Mouse (Mus musculus) spleen, adult 2 months (tissue): ENCODE measurements around the gene Creb5. TPM values are rescaled to one million over a fixed set of nuclear protein-coding genes. Genes with fewer than 3 reads are reported as not detected.

Experiments used
- DNase-seq, 2 experiments: peaks; one replicate each; pipeline versions ENCODE4 v3.0.0 to v3.0.0-alpha.2; 2012 to 2021; ENCODE audit warnings: low spot score in 2 of 2, low read depth in 1 of 2
- H3K27ac ChIP-seq: fragments of 200-500 bp; 2 replicates; pipeline ENCODE4 v1.5.1; 2012; ENCODE audit warnings: low read length, inconsistent platforms; ENCODE audit not compliant: insufficient read depth
- H3K27me3 ChIP-seq: fragments of 200-500 bp; 2 replicates; pipeline ENCODE4 v1.6.1; 2012; ENCODE audit warnings: mild to moderate bottlenecking, moderate library complexity, low read length, inconsistent platforms; ENCODE audit not compliant: control insufficient read depth, insufficient read depth
- H3K36me3 ChIP-seq: fragments of 200-500 bp; 2 replicates; pipeline ENCODE4 v1.6.1; 2012; ENCODE audit warnings: mild to moderate bottlenecking, low read length, inconsistent platforms; ENCODE audit not compliant: control insufficient read depth, insufficient read depth
- H3K4me1 ChIP-seq: fragments of 200-500 bp; 2 replicates; pipeline ENCODE4 v1.6.1; 2011; ENCODE audit warnings: inconsistent platforms; ENCODE audit not compliant: control insufficient read depth, insufficient read depth, insufficient read length
- H3K4me3 ChIP-seq: fragments of 200-500 bp; 2 replicates; pipeline ENCODE4 v1.5.1; 2011; ENCODE audit warnings: mild to moderate bottlenecking, inconsistent platforms; ENCODE audit not compliant: insufficient read depth, insufficient read length; ENCODE audit errors: extremely low read depth
- CTCF ChIP-seq: fragments of 200-500 bp; IDR thresholded peaks from 2 replicates; pipeline ENCODE4 v1.5.1; 2011; ENCODE audit warnings: mild to moderate bottlenecking, inconsistent platforms; ENCODE audit not compliant: insufficient read depth, insufficient read length, insufficient replicate concordance; ENCODE audit errors: extremely low read depth
- POLR2A ChIP-seq: fragments of 200-500 bp; IDR thresholded peaks from 2 replicates; pipeline ENCODE4 v1.6.1; 2011; ENCODE audit warnings: low read depth, low read length, inconsistent platforms
- WGBS: fragments of 180-500 bp; shearing (Covaris S2); methylation state at CpG from one replicate; pipeline ENCODE4 v1.1.7; 2018; 5-methylcytosine and 5-hydroxymethylcytosine counted together
- polyA plus RNA-seq: library from polyadenylated mRNA; depleted of rRNA; stranded (reverse); fragments of >200 nt; gene quantifications from 2 replicates; pipeline ENCODE4 v1.2.3, GENCODE M21; 2012

Gene Creb5
- polyA plus RNA-seq, 1 experiment: 0.37 TPM

- Histone ChIP-seq H3K27me3 (no peaks in the 10 kb centered on the region), H3K27ac (no peak overlapping the region), H3K4me1 (no peaks in the 10 kb centered on the region), H3K36me3 (no peaks in the 10 kb centered on the region), H3K4me3 (no peak overlapping the region)
- TF ChIP-seq POLR2A (no peak), CTCF (no peak)
- DNase-seq: no peak
- WGBS: 95% methylated on average over 16 of the region's 16 CpGs
These were observed 276.6 kb downstream of the Creb5 start for GRCm38 (mm10) chr6:53563546-53564185.

GRCm38 (mm10) chr6:53569436-53569835 is 282.4 kb downstream of the Creb5 start:
- Histone ChIP-seq H3K27ac (no peak overlapping the region), H3K4me3 (no peak overlapping the region), H3K27me3 (no peaks in the 10 kb centered on the region), H3K36me3 (no peaks in the 10 kb centered on the region), H3K4me1 (peaks cover 4% of the 10 kb centered on the region; the same call in 1 of the 2 replicates)
- DNase-seq: no peak
- TF ChIP-seq CTCF: no peak
- TF ChIP-seq POLR2A: no peak
- WGBS: 92% methylated on average over 3 of the region's 3 CpGs

GRCm38 (mm10) chr6:53570906-53571305 is 283.8 kb downstream of the Creb5 start:
- Histone ChIP-seq H3K27me3 (no peaks in the 10 kb centered on the region), H3K4me1 (peaks cover 4% of the 10 kb centered on the region; the same call in 1 of the 2 replicates), H3K27ac (no peak overlapping the region), H3K4me3 (no peak overlapping the region), H3K36me3 (no peaks in the 10 kb centered on the region)
- TF ChIP-seq CTCF (no peak), POLR2A (no peak)
- 90% methylated on average over 4 of the region's 4 CpGs for WGBS
- no peak for DNase-seq

- no peak overlapping the region for H3K4me3 ChIP-seq
- TF ChIP-seq POLR2A (no peak), CTCF (no peak)
- no peak for DNase-seq
- H3K36me3 ChIP-seq: no peaks in the 10 kb centered on the region
- H3K4me1 ChIP-seq: peaks cover 4% of the 10 kb centered on the region; the same call in 1 of the 2 replicates
- H3K27me3 ChIP-seq: no peaks in the 10 kb centered on the region
- 44% methylated on average over 4 of the region's 4 CpGs for WGBS
- peak overlapping the region; percentile 23; the same call in 1 of the 2 replicates for H3K27ac ChIP-seq
These were observed 284.6 kb downstream of the Creb5 start for GRCm38 (mm10) chr6:53571571-53572122.

GRCm38 (mm10) chr6:53572456-53572855 is 285.4 kb downstream of the Creb5 start:
- Histone ChIP-seq H3K4me1 (peaks cover 4% of the 10 kb centered on the region; the same call in 1 of the 2 replicates), H3K27me3 (no peaks in the 10 kb centered on the region), H3K4me3 (no peak overlapping the region), H3K36me3 (no peaks in the 10 kb centered on the region), H3K27ac (no peak overlapping the region)
- WGBS: 77% methylated on average over 4 of the region's 4 CpGs
- no peak for DNase-seq
- TF ChIP-seq CTCF (no peak), POLR2A (no peak)

GRCm38 (mm10) chr6:53572979-53573710 is 286.1 kb downstream of the Creb5 start:
- DNase-seq: peak in 1 of 2 experiments; percentile 4
- H3K4me1 ChIP-seq: peaks cover 4% of the 10 kb centered on the region; the same call in 1 of the 2 replicates
- 15% methylated on average over 16 of the region's 16 CpGs for WGBS
- H3K4me3 ChIP-seq: no peak overlapping the region
- H3K36me3 ChIP-seq: no peaks in the 10 kb centered on the region
- no peaks in the 10 kb centered on the region for H3K27me3 ChIP-seq
- H3K27ac ChIP-seq: no peak overlapping the region
- TF ChIP-seq POLR2A: no peak
- no peak for TF ChIP-seq CTCF

GRCm38 (mm10) chr6:53573711-53574065 is 286.6 kb downstream of the Creb5 start:
- no peak overlapping the region for H3K27ac ChIP-seq
- no peak for DNase-seq
- TF ChIP-seq CTCF: no peak
- TF ChIP-seq POLR2A: no peak
- H3K4me1 ChIP-seq: peaks cover 4% of the 10 kb centered on the region; the same call in 1 of the 2 replicates
- WGBS: 15% methylated on average over 6 of the region's 6 CpGs
- no peaks in the 10 kb centered on the region for H3K36me3 ChIP-seq
- no peak overlapping the region for H3K4me3 ChIP-seq
- H3K27me3 ChIP-seq: no peaks in the 10 kb centered on the region
